Mouse (Mus musculus): ENCODE measurements around the gene Gbgt1. TPM values are rescaled to one million over a fixed set of nuclear protein-coding genes. Genes with fewer than 3 reads are reported as not detected.
A peak's percentile ranks its signal among the peaks of the same experiment; 100 is the strongest.
"Not testable (repeated sequence)": the region's sequence is repeated elsewhere in the genome, so short reads cannot be mapped to it uniquely, and the experiment has no call there.

The Gbgt1 gene
- total RNA-seq (2021), result 3.3 and 5.1 TPM in 2 replicates
- long read RNA-seq, experiment 1, result 0 reads
- long read RNA-seq, experiment 2, result 0 reads

DNA sequence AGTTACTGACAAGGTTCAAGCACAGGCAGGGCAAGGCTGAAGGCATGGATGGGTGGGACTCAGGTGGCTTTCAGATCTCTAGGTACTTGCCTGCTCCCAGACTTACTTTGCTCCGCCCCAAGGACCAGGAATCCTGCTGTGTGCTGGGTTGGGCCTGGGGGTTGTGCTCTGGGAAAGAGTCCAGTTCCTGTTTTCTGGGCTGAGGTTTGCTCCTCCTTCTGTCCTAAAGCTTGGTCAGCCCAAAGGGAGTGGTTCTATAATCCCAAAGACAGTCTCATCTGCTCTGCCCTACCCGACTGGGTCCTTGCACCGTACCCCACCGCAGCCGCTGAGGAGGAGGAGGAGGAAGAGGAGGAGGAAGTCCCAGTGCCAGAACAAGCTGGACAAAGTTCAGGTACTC lies at the start of gene Gbgt1:
Gene Gbgt1 (plus strand): TSS at position 221 of the 400 bp plus-strand sequence.
- no peak for DNase-seq

DNA sequence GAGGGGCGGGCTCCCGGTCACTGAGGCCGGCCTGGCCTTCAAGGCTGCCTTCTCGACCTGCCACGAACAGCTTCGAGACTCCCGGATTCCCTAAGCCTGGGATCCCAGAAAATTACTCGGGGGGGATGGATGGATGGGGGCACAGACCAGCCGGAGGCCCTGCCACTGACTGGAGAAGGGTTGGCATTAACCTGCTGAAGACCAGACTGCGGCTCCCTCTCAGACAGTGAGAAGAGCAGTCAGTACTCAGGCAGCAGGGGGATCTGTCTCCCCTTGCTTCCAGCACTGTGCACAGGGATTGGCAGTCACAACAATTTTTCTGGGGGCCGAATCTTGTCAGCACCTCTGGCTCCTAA lies 49.4 kb upstream of the Gbgt1 start:
- no peak for DNase-seq

DNA sequence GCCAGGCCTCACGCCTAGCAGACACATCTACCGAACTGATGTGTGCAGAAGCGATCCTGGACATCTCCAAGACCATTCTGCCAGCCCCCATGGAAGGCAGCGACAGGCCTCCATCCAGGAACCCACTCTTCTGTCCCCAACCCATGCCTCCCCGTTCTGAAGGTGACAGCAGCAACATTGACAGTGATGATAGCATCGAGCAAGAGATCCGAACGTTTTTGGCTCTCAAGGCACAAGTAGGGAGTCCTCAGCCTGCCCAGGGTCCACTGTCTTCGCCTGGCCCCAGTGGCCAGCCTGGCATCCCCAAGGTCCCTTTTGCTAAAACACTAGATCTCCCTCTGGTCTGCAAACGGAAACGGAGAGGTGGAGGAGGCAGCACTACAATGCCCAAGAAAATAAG lies 45.0 kb upstream of the Gbgt1 start:
- DNase-seq, result no peak

DNA sequence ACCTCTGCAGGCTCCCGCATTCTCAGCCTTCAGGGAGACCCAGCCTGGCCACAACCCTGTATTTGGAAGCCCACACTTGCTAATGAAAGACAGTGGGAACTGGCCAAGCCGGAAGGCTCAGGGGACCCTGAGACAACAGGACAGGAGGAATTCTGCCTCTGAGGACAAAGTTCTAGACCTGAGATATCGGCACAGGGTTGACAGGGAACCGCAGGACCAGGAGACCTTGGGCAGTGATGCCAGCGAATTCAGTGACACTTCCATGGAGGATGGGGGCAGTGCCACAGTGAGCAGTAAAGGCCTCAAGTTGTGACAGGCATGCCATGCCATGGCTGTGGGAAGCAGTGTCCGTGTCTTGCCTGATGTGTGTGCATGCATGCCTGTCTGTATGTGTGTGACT lies 43.2 kb upstream of the Gbgt1 start:
- no peak for DNase-seq

DNA sequence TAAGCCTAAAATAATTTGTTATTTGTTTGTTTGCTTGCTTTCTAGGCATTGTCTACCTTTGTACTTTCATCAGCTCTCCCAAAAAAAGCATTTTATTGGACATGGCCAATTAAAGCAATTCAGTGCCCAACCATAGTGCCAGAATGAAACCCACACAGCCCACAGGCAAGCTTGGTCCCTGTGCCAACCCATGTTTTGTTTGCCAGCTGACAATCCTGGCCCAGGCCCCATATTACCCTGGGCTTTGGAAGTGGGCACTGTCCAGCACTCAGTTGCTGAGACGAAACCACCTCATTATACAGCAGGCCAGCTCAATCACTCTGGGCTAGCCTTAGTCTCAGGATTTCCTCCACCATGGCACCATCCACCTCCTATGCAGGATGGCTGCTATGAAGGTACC lies 40.1 kb upstream of the Gbgt1 start:
- DNase-seq, result no peak

DNA sequence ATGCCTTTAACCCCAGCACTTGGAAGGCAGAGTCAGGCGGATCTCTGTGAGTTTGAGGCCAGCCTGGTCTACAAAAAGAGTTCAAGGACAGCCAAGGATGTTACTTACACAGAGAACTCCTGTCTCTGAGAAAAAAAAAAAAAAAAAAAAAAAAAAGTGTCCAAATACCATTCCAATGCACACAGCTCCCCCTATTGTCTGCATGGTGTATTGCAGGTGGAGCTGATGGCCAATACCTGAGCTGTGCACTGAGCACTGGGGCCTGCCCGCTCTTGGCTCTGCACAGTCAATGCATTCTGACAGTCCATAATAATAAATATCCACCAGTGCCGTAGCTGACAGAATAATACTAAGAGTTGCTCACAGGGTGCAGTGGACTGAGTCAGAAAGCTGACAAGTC lies 32.8 kb upstream of the Gbgt1 start:
- DNase-seq, result peak; percentile 64

DNA sequence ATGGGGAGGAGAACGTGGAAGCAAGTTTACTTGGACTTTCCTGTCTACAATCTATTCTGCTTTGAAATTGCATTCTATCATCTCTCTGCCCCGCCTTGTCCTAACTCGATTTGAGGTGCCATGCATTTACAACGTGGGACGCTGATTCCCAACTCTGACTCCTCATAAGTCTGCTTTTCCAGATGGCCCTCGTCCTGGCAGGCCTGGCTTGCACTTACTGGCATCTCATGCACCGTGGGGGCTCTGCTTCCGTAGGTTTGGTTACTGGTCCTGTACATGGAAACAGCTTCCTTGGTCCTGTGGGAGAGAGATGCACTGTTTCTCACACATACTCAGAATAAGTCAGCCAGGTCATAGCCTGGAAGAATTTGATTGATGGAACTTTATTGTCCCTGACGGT lies 31.8 kb upstream of the Gbgt1 start:
- no peak for DNase-seq

DNA sequence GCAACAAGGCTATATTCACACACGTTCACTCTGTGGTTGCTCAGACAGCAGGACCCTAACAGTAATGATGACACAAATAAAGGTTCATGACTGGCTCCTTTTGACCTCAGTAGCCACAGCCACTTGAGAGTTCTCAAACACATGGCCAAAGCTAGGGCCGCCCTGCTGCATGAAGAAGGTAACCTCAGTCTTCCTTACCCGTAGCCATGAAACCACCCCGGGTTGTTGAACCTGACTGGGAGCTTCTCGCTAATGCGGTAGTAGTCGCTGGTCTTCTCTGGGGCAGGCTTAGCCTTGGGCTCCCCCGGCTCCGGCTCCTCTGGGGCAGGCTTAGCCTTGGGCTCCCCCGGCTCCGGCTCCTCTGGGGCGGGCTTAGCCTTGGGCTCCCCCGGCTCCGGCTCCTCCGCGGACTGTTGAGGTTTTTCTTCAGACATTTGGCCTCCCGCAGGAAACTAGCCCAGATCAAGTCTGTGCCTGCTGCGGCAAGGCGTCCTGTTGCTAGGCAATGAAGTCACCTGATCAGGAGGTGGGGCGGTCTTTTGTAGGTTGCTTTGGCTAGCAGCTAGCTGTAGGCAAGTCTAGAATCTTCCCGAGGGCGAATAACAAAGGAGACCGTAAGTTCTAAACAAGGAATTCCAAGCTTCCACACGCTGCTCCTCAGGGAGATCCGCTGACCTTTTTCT lies 30.7 kb upstream of the Gbgt1 start, which contains the start of gene 1700007K13Rik:
Gene 1700007K13Rik (minus strand): TSS at position 497 of the 683 bp plus-strand sequence.
- peak; percentile 84 for DNase-seq

DNA sequence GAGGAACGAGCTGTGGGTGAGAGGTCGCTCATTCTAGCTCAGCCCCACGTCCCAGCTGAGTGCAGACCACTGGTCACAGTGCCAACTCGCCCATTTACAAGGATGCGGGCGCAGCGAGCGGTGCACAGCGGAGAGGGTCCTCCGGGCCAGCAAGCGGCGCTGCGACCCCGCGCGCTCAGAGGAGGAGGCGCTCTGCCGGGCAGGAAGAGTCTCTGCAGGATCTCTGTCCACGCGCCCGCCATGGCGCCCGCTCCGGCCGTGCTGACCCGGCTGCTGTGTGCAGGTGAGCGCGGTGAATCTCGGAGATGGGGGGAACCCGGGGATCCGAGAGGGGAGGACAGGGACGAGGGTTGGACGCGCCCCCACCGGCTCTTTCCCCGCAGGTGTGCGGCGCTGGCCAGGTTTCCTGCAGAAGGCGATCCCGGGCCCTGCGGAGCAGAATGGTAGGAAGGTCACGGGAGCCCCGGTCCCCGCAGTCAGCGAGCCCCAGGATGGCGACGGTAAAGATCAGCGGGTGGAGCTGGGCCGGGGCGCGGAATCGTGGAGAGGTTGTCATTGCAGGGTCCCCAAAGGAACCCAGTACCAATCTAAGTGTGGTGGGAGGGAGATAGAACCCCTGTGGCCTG lies 28.7 kb upstream of the Gbgt1 start, which contains the start of gene Mrps2:
Gene Mrps2 (plus strand): TSS at position 207 of the 626 bp plus-strand sequence.
- peak; percentile 94 for DNase-seq

DNA sequence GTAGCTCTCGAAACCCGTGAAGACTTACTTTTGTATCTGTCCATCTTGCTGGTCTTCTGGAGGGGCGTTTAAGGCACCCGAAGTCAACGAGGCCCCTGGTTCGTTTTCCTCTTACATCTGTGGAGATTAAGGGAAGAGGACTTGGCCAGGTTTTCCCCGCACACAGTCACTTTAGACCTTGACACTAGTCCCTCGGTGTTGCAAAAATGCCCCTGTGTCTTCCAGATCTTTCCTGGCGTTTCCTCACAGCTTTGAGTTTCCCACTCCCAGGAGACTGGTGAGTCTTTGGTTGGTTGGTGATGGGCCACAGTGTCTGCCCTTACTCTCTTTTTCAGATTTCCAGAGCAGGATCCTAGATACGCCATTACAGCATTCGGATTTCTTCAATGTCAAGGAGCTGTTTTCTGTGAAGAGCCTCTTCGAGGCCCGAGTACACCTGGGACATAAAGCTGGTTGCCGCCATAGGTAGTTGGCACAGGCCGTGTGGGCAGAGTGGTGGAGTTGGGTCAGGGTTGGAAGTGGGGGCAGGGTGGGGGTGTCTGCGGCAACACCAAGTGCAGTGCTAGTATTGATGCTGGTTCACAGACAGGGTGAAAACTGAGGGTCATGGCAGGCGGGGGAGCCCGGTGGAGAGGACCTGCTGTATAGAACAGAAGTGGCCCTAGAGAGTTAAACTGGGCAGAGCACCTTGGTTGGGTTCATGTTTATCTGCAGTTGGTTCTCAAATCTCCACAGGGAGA lies 28.0 kb upstream of the Gbgt1 start:
- DNase-seq, result peak; percentile 32

DNA sequence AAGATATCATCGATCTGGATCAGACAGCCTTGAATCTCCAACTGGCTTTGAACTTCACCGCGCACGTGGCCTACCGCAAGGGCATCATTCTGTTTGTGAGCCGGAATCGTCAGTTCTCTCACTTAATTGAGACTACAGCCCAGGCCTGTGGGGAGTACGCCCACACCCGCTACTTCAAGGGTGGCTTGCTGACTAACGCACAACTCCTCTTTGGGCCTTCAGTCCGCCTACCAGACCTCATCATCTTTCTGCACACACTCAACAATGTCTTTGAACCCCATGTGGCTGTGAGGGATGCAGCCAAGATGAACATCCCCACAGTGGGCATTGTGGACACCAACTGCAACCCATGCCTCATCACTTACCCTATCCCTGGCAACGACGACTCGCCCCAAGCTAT lies 27.2 kb upstream of the Gbgt1 start:
- no peak for DNase-seq

DNA sequence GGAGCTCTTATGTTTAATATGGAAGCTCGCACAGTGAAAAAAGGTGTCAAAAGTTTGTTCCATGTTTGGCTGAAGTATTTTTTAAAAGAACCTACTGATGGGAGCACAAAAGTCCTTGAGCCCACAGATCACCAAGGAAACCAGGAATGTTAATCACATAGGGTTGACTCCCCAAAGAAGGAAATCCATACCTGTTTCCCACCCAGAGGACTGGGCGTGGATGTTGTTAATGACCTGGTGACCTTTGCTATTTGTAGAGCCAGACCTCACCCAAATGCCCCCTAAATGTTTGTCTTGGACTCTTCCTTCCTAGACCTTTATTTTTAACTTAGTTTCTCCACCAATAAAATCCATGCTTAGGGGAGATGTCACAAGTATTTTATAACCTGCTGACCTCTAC lies 26.1 kb upstream of the Gbgt1 start:
- no peak for DNase-seq

DNA sequence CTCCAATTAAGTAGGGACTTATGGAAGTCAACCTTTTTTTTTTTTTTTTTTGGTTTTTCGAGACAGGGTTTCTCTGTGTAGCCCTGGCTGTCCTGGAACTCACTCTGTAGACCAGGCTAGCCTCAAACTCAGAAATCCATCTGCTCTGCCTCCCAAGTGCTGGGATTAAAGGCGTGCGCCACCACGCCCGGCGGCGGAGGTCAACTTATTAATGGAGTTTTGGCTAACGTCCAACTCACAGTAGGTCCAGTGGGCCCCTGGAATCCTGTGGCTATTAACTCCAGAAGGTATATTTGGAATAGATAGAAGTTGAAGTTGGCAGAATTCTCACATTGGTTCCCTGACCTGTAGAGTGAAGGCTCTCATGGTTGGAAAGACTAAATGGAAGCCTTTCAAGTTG lies 24.7 kb upstream of the Gbgt1 start:
- not testable (repeated sequence) for DNase-seq

DNA sequence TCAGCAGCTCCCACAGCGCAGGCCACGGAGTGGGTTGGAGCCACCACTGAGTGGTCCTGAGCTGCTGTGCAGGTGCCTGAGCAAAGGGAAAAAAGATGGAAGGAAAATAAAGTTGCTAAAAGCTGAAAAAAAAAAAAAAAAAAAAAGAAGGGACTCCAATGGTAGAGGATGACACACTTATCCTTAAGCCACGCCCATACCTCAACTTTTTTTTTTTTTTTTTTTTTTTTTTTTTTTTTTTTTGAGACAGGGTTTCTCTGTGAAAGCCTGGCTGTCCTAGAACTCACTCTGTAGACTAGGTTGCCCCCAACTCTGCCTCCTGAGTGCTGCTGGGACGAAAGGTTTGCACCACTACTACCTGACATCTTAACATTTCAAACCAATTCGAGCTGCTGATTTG lies 18.7 kb upstream of the Gbgt1 start:
- DNase-seq, result not testable (repeated sequence)

DNA sequence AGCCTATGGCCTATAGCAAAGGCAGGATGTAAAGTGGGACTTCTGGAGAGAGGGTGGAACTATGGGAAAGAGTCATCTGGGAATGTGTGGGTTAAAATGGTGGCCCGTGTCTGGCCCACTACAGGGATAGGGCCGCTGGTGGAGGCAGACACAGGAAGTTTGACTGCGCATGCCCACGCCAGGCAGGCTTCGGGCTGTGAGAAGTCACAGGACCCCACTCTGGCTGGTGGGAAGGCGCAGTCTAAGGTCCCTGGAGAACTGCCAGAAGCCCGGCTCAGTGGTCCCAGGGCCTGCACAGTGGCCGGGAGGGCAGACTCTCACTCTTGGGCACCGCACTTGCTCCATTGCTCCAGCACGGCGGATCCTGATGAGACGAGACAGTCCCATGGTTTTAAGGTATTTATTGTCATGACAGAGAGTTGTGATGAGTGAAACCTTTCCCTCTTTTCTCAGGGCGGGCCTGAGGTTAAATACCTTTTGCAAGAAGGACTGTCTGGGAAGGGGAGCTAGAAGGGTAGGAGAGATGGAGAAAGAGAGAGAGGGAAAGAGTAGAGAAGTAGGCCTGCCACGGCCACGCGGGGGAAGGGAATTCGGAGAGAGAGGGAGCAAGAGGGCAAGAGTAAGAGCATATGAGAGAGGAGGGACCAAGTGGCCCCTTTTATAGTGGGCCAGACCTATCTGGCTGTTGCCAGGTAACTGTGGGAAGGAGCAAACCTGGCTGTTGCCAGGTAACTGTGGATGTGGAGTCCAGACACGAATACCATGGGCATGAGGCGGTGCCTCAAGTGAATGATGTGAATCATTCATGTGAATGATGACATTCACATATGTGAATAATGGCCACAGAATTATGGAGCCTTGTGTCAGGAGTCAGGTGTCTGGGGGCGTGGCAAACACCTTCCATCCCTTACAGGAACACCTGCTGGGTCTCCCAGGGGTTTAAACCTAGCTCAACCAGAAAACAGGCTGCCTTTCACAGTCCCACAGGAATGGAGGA lies 17.2 kb upstream of the Gbgt1 start:
- DNase-seq, result no peak

DNA sequence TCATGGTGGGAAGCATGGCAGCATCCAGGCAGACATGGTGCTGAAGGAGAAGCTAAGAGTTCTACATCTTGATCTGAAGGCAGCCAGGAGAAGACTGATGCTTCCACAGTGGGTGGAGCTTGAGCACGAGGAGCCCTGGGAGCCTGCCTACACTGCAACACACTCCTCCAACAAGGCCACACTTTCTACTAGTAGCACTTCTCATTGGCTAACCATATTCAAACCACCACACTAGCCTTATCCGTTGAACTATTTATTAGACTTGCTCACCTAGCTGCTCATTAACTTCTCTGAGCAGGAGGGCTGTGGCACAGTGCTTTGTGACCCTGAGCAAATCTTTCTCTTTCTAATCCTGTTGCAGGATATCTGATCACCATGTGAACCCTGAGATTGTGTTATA lies 12.8 kb upstream of the Gbgt1 start:
- no peak for DNase-seq

DNA sequence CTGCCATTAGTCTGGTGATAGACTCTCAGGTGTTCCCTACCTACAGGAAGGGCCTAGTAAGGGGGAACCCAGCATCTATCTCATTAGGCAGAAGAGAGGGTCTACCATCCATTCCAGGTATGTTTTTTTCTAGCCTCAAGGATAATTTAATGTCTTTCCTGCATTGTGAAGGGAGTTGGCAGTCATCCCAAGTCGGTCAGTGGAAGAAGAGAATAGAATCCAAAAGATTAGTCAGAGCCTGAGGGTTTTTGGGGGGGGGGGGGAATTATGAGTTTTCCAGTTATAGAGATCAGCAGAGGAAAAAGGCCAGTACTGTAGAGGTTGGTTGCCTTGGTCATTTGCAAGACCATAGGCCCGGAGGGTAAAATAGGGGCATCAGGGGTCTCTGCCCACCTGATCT lies 2.2 kb upstream of the Gbgt1 start:
- peak; percentile 37 for DNase-seq

DNA sequence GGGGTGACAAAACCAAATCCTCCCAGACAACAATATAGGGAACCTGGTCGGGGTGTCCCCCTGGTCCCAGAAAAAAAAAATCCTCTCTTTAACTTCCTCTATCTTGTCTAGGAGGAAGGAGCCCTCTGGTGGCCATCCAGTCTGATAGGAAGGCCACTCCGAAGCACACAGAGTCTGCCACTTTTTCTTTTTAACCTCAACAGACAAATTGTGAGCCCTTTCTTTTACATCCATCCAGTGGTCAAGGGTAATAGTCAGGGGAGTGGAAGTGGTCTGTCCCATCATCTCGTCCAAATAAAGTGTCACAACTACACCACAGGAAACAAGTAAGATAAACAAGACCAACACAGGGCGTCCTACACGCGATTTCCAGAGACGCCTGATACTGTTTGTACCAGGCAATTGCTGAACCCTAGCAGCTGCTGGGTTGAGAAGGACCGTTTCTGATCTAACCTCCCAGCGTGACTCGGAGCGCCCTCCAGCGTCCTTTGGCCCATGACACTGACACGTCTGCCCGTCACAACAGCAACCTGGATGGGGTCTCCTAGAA lies 1.4 kb upstream of the Gbgt1 start:
- DNase-seq, result peak; percentile 45

DNA sequence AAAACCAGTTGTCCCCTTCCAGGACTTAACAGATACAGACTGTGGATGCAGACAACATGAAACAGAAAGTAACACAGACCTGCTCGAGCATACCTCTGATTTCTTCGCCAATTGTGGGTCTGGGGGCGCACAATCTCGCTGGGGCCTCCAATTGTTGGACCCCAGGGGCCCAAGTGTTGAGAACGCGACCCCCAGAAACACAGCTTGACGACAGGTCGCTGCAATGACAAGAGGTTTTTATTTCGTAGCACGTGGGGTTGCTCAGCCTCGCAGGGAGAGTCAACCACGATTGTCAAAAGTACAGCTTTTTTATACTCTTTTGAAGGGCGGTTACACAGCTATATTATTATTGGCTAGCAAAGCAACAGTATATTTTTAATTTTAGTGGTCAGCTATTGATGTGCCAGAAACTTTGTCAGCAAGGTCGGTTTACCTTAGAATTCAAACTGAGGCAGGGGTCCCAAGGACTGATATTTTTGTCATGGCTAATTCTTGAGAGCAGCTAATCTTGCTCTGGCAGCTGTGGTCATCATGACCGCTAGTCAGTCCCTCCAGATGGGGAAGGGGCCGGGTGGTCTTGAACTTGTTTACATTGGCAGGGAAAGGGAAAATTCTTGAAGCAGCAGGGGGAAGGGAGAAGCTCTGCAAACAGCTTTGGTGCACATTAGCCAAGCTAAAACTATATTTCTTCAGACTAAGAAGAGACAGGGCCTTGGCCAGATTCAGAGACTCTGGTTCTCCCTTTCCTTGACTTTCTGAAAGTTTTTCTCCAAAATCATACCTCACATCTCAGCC lies 693 bp upstream of the Gbgt1 start:
- DNase-seq, result no peak

DNA sequence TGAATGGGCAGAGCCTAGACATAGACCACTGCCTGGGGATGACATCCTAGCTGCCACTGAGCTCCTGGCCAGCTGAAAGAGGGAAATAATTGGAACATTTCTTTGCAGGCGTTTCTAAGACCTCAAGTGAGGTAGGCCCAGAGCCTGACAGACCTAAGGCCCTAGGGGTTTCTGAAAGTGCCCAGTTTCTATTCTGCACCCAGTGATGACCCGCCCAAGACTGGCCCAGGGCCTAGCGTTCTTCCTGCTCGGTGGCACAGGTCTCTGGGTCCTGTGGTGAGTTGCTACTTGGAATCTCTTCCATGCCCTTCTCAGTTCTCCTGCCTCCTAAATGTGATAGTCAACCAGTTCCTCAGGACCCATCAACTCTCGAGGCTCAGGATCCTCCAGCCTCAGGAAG lies 870 bp downstream of the Gbgt1 start:
- DNase-seq, result no peak

DNA sequence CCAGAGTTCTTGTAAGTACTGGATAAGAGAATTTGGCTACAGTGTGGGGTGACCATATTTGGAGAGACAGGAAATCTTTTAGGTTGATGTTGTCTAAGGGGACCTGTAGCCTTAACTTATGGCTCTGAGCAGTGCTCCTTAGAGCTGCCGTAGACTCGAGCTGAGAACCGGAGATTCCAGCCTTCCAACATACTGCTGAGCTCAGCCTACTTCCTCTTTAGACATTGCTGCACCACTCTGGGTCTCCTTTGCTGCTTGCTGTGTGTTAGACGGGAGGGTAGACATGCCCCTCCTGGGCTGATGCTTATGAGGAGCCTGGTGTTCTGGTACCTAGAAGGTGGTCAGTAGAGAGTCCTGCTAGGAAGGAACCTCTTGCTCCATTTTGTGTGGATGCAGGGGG lies 1.7 kb downstream of the Gbgt1 start:
- no peak for DNase-seq
